Mouse (Mus musculus) ovary, postnatal 14 days (tissue): ENCODE measurements around the gene Eef2.
"Not testable (repeated sequence)": the region's sequence is repeated elsewhere in the genome, so short reads cannot be mapped to it uniquely, and the experiment has no call there.

Experiments
- DNase-seq: peaks from one replicate; pipeline ENCODE4 v3.0.0; 2022; ENCODE audit warnings: low spot score

Eef2 gene

GRCm38 (mm10) chr10:81146296-81146695 is 30.1 kb upstream of the Eef2 start:
- DNase-seq = no peak

DNA sequence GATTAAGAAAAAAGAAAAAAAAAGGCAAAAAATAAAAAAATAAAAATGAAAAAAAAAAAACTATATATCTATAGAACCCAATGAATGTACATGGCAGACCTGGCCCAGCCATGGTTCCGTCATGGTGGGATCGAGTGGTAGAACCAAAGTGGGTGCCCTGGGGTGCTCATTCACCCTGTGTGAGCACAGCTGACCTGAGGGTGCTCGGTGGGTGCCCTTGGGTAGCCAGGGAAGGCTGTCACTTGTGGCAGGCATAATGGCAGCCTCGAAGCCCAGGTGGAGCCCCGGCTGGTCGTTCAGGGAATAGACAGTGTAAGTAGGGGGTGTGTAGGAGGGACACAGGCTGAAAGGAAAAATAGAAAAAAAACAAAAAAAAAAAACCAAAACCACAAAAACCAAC is 25.2 kb upstream of the Eef2 start:
- DNase-seq = no peak

DNA sequence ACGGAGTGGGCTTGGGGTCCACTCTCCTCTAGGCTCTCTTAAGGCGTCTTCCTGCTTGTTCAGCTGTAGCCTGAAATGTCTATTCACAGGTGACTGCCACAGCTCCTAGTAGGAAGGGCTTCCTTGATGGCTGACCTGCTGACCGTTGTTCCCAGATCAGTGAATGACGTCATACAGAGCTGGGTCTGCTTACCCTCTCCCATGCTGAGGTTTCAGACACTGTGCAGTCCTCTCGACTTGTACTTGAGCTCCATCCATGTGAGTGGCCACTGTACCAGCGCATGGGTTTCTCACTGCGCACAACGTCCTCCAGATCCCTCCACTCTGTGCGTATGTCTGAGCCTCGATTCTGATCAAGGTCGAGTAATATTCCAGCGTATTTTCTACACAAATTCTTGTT is 23.8 kb upstream of the Eef2 start:
- DNase-seq = no peak

DNA sequence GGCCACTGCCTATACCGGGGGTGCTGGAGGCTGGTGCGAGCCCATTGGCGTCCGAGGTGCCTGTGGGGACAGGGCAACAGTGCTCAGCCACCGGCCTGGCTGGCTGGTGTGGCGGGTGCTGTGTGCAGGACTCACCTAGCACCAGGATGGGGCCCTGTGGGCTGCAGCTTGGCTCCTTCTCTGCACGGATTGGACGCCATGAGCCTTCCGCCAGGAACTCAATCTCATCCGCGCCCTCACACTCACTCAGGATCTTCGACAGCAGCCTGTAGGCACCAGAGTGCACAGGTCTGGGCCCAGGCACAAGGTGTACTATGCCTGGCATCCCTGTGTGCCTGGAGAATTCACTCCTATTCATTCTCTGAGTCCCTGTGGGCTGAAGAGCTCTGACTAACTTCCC is 22.1 kb upstream of the Eef2 start:
- no peak for DNase-seq

- no peak for DNase-seq
These were observed 21.7 kb upstream of the Eef2 start for GRCm38 (mm10) chr10:81154736-81155135.

DNA sequence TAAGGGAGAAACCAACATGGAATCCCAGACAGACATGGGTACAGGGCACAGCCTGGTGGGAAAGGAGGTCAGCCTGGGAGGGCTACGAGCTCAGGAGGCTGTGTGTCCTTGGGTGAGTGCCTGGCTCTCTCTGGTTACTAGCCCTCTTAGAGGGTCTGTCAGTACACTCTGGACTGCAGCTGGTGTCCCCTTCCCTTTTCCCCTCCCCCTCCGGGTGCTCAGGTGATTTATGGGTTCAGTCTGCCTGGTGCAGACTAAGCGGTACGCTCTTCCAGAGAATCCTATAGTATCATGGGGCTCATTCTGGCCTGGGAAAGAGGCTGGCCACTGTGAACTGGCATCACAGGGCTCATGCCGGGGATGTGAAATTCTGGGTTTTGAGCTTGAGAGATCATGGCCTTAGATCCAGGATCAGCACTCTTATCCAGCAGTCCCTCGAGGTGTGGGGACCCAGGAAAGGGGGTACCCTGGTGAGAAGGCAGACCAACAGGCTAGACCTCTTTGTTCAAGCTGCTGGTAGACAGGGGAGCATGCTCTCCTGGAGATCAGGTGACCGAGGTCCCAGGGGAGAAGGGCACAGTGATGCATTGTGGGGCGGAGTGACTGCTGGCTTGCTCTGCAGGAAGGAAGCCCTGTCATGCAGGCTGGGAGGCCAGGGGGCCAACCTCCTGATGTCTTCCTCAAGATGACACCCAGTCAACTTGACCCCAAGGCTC is 14.7 kb upstream of the Eef2 start:
- no peak for DNase-seq

- no peak for DNase-seq
These were observed 14.1 kb upstream of the Eef2 start for GRCm38 (mm10) chr10:81162318-81162652.

DNA sequence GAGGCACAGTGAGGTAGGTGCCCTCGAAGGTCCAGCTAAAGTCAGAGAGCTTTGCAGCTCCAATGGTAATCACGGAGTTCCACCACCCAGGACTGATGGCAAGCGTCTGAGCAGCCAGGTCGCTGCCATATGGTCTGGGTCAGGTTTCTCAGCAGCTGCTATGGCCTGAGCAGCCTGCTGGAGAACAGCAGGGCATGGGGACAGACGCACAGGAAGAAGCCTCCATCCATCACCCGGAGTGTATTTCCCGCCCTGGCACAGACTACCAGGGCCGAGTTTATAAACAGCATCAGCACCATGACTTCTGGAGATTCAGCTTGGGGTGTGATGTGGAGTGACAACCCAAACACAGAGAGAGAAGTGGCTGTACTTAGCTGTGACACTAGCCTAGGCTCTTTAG is 11.3 kb upstream of the Eef2 start:
- DNase-seq = no peak

GRCm38 (mm10) chr10:81167200-81168086 is 9.0 kb upstream of the Eef2 start, which contains the start of gene Pias4:
Gene Pias4, minus strand, starts transcription at chr10:81167923.
- DNase-seq = peak; percentile 99

GRCm38 (mm10) chr10:81168087-81168431 is 8.4 kb upstream of the Eef2 start:
- DNase-seq = no peak

DNA sequence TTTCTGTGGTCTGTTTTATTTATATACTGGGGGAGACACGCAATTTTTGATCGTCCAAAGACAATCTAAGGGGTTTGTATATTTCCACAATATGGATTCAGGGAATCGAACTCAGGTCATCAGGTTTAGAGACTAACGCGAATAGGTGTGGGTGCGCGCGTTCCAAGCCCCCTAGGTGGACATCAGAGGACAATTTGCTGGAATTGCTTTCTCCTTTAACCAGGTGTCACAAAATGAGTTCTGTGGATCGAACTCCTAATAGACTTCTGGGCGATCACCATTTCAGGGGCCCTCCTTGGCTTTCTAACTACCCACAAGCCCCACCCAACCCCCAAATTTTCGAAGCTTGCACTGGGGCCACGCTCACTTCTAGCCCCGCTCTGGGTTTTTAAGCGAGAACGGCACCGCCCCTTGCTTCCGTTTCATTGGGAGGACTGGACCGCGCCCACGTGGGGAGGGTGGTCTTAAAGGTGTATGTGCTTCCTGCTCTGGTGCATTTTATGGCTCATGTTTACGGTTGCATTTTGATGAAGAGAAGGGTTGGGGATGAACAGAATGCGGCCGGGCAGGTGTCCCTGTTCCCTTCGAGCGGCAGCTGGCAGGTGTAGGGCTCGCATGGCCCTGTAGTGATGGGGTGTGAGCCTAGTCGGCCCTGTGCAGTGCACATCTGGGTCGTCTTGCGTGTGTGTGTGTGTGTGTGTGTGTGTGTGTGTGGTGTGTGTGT is 7.7 kb upstream of the Eef2 start:
- peak; percentile 65 for DNase-seq

DNA sequence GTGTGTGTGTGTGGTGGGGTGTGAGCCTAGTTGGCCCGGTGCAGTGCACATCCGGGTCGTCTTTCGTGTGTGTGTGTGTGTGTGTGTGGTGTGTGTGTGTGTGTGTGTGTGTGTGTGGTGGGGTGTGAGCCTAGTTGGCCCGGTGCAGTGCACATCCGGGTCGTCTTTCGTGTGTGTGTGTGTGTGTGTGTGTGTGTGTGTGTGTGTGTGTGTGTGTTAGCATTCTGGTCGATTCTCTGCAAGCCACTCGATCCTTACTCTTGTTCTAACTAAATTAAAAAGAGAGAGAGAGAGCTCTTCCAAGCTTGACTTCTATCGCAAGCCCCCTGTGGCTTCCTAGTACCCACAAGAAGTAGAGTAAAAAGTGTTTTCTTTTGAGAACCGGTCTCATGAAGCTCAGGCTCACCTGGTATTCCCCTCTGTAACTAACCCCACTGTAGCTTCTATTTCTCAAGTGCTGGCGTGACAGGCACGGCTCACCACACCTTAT is 7.0 kb upstream of the Eef2 start:
- not testable (repeated sequence) for DNase-seq

GRCm38 (mm10) chr10:81173132-81173531 is 3.3 kb upstream of the Eef2 start:
- peak; percentile 75 for DNase-seq

DNA sequence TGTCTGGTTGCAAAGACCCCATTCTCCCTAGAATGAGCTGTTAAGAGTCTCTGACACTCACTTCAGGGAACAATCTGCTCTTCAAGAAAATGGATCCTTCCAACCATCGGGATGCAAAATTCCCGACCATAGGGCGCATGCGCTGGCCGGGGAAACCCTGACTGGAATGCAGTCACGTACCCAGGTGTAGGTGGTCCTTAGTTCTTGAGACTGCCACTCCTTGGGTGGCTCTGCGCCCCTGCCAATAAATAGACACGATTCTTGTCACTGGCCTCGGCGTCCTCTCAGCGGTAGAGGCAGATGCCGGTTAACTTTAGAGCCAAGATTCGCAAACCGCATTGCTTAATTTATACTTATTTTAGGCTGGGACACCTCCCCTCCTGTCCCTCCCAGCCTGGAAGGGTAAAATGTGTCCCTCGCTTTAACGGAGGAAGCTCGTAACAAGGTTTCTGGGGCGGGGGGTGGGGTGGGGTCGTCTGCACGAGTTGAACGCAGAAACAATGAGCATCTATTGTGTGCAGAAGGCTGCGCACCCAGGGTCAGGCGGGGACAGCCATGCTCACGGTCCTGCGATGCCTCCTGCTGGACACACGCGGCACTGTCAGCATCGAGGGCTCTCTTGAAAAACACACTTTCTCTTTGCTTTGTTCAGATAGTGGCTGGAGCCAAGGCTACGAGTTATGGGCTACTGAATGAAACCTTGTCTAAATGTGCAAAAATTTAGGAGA is 1.6 kb upstream of the Eef2 start:
- peak; percentile 86 for DNase-seq

DNA sequence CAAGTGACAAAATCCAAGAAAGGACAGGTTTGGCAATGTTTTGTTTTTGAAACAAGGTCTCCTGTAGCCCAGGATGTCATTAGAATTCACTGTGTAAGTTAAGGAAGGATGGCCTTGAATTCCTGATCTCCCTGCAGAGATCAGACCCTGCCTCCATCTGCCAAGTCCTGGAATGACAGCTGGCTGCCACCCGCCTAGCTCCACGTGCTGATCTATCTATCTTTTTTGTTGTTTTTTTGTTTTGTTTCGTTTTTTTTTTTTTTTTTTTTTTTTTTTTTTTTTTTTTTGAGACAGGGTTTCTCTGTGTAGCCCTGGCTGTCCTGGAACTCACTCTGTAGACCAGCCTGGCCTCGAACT is 1.1 kb upstream of the Eef2 start:
- not testable (repeated sequence) for DNase-seq

- DNase-seq = no peak
These were observed 430 bp upstream of the Eef2 start for GRCm38 (mm10) chr10:81175936-81176465.

DNA sequence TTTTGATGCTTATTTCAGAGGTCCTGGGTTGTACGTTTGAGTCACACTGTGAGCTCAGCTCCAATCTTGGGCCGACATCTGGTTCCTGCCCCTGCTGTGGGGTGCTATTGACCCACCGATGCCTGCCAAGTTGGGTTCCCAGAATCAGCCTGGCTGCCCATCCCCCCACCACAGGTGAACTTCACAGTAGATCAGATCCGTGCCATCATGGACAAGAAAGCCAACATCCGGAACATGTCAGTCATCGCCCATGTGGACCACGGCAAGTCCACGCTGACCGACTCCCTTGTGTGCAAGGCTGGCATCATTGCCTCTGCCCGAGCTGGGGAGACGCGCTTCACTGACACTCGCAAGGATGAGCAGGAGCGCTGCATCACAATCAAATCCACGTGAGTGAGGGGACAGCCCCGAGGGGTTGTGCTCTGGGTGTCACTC is 1.1 kb downstream of the Eef2 start:
- no peak for DNase-seq

GRCm38 (mm10) chr10:81177958-81178712 is 1.7 kb downstream of the Eef2 start:
- no peak for DNase-seq

DNA sequence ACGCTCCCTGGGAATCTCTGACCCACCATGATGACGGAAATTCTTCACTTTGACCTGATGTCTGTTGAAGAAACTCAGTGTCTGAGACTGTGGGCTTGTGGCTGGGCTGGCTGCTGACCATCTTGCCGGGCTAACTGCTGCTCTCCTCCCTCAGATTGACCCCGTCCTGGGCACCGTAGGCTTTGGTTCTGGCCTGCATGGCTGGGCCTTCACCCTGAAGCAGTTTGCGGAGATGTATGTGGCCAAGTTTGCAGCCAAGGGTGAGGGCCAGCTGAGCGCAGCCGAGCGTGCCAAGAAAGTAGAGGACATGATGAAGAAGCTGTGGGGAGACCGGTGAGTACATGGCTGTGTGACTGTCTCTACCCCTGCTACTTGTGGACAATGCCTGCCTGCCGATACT is 2.5 kb downstream of the Eef2 start:
- no peak for DNase-seq

- no peak for DNase-seq
These were observed 3.3 kb downstream of the Eef2 start for GRCm38 (mm10) chr10:81179451-81180342.
